Mouse (Mus musculus): ENCODE data around the gene Msx3.

DNA sequence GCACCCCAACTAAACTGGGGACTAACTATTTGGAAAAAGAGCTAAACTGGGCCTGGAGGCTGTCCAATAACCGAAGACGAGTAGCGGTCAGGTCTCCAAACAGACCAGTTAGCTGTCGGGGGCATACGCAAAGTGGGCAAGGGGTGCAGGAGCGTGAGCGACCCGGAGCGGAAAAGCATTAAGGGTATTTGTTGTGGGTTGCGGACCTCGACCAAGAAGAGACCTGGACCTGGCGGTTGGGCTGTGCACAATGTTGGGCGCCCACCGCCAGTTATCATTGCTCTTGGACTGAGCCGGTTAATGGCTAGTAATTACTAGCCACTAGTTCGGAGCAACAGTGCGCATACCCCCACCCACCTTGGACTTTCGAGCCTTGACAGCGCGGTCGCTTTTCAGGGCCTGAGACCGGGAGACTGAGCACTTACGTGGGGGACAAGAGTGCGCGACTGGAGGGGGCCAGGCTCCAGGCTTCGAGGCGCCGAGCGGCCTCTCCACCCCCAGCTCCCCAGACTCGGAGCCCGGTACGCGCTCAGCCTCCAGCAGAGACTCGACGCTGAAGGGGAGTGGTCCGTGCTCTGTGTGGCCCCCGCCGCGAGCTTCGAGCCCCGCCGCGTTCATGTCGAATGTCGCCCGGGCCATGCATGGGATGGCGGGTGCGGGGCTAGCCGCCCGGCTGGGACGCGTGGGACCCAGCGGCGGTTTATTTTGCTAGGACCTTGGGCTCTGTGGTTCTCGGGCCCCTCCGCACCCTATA, at the start of gene Msx3:
- TF ChIP-seq CTCF (IDR thresholded peaks at IDR 0.05; ENCODE audit: control insufficient read depth, insufficient read depth, insufficient read length) (no peak), USF1 (IDR thresholded peaks at IDR 0.05; ENCODE audit: low read depth) (no peak), MYOG (IDR thresholded peaks at IDR 0.05; ENCODE audit: control insufficient read depth, extremely low read depth, insufficient read length) (no peak), CEBPB (IDR thresholded peaks at IDR 0.05; ENCODE audit: low read depth) (no peak), MAX (IDR thresholded peaks at IDR 0.05) (no peak), MYOD1 (IDR thresholded peaks at IDR 0.05; ENCODE audit: control insufficient read depth, insufficient read length, low read depth) (no peak), FOSL1 (IDR thresholded peaks at IDR 0.05; ENCODE audit: insufficient read depth, low read length, poor library complexity, severe bottlenecking) (no peak)

All from C2C12 (cell line).